Mouse (Mus musculus) layer of hippocampus, postnatal 10 days (tissue): ENCODE data around the gene Kif2a. TPM values are rescaled to one million over a fixed set of nuclear protein-coding genes. Genes with fewer than 3 reads are reported as not detected.
"Not testable (repeated sequence)": the region's sequence is repeated elsewhere in the genome, so short reads cannot be mapped to it uniquely, and the experiment has no call there.

ENCODE experiments used
- DNase-seq, 2 experiments: peaks; one replicate each; pipeline ENCODE4 v3.0.0; 2021; ENCODE audit warnings: low spot score in 2 of 2
- total RNA-seq, 2 experiments: library from RNA; stranded (reverse); gene quantifications; 2 replicates each; pipeline ENCODE4 v1.2.3; 2021

Kif2a gene
- total RNA-seq, 2 experiments from 2014 or later, result 166 to 197 TPM

GRCm38 (mm10) chr13:107022266-107023171, 593 bp upstream of the Kif2a start:
- peak; percentile 57 to 79 for DNase-seq

GRCm38 (mm10) chr13:107019443-107019842, 2.5 kb downstream of the Kif2a start:
- no peak for DNase-seq

GRCm38 (mm10) chr13:107013926-107014325, 8.0 kb downstream of the Kif2a start:
- no peak for DNase-seq

- DNase-seq, result no peak
Observed at GRCm38 (mm10) chr13:107011618-107012017, 10.3 kb downstream of the Kif2a start.

GRCm38 (mm10) chr13:107008174-107008573, 13.8 kb downstream of the Kif2a start:
- DNase-seq, result no peak

- no peak for DNase-seq
Observed at GRCm38 (mm10) chr13:107003211-107003610, 18.7 kb downstream of the Kif2a start.

GRCm38 (mm10) chr13:106998671-106999070, 23.3 kb downstream of the Kif2a start:
- DNase-seq, result no peak

GRCm38 (mm10) chr13:106998026-106998425, 23.9 kb downstream of the Kif2a start:
- no peak for DNase-seq

GRCm38 (mm10) chr13:106997557-106997956, 24.4 kb downstream of the Kif2a start:
- not testable (repeated sequence) for DNase-seq

GRCm38 (mm10) chr13:106996891-106997290, 25.0 kb downstream of the Kif2a start:
- no peak for DNase-seq

- no peak for DNase-seq
Observed at GRCm38 (mm10) chr13:106961496-106961895, 60.4 kb downstream of the Kif2a start.

- no peak for DNase-seq
Observed at GRCm38 (mm10) chr13:106960557-106960956, 61.4 kb downstream of the Kif2a start.

- no peak for DNase-seq
Observed at GRCm38 (mm10) chr13:106958286-106958685, 63.6 kb downstream of the Kif2a start.

GRCm38 (mm10) chr13:106957554-106957953, 64.4 kb downstream of the Kif2a start:
- DNase-seq, result no peak

- no peak for DNase-seq
Observed at GRCm38 (mm10) chr13:106954880-106955279, 67.0 kb downstream of the Kif2a start.

GRCm38 (mm10) chr13:106947583-106947982, 74.3 kb downstream of the Kif2a start:
- no peak for DNase-seq

GRCm38 (mm10) chr13:106946594-106947540, 75.1 kb downstream of the Kif2a start, which contains the start of gene Dimt1:
Dimt1 (plus strand) TSS chr13:106947127.
- peak; percentile 91 to 94 for DNase-seq

- no peak for DNase-seq
Observed at GRCm38 (mm10) chr13:106945518-106945917, 76.4 kb downstream of the Kif2a start.

- no peak for DNase-seq
Observed at GRCm38 (mm10) chr13:106942721-106943120, 79.2 kb downstream of the Kif2a start.

- no peak for DNase-seq
Observed at GRCm38 (mm10) chr13:106941211-106941976, 80.5 kb downstream of the Kif2a start.

GRCm38 (mm10) chr13:106937138-106937472, 84.8 kb downstream of the Kif2a start:
- DNase-seq, result no peak
